Mouse (Mus musculus): ENCODE measurements at regions not wholly inside any gene's neighbourhood (a gene's known extent, or its start where the extent isn't known, plus 50 kb on each side); places are given as distances from the start of the nearest gene placed in this dataset.

- Histone ChIP-seq H3K79me2 (ENCODE audit: control insufficient read depth, insufficient read depth, low read length, poor library complexity) (no peaks in the 10 kb centered on the region), H3K9ac (ENCODE audit: control insufficient read depth, low read depth, low read length, poor library complexity, severe bottlenecking) (no peak overlapping the region), H3K27ac (ENCODE audit: control insufficient read depth, low read depth, low read length) (no peak overlapping the region), H3K4me3 (ENCODE audit: control insufficient read depth in 1 of 2, insufficient read depth in 1 of 2, low read depth in 2 of 2, low read length in 2 of 2) (no peak overlapping the region), H3K27me3 (ENCODE audit: control insufficient read depth in 1 of 2, insufficient read depth in 2 of 2, low read length in 2 of 2) (no peaks in the 10 kb centered on the region), H3K9me3 (replicated peaks; ENCODE audit: insufficient read depth, low read length) (no peaks in the 10 kb centered on the region), H3K4me1 (ENCODE audit: control insufficient read depth in 1 of 2, insufficient read depth in 2 of 2, low read length in 2 of 2) (no peaks in the 10 kb centered on the region), H3K36me3 (ENCODE audit: control insufficient read depth in 1 of 2, insufficient read depth in 2 of 2, low read length in 2 of 2) (no peaks in the 10 kb centered on the region)
- TF ChIP-seq ELF1 (IDR thresholded peaks at IDR 0.05; ENCODE audit: low read depth, low read length) = no peak
- no peak for TF ChIP-seq ETS1 (IDR thresholded peaks at IDR 0.05; ENCODE audit: low read depth, low read length)
- no peak for TF ChIP-seq RCOR1 (IDR thresholded peaks at IDR 0.05; ENCODE audit: low read depth, low read length)
- no peak for TF ChIP-seq USF1 (IDR thresholded peaks at IDR 0.05; ENCODE audit: low read depth, low read length)
- TF ChIP-seq CHD1 (IDR thresholded peaks at IDR 0.05; ENCODE audit: low read depth, low read length) = no peak
- TF ChIP-seq POLR2A (IDR thresholded peaks at IDR 0.05; ENCODE audit: control insufficient read depth in 1 of 2, insufficient read depth in 1 of 2, low read depth in 1 of 2, low read length in 2 of 2, poor library complexity in 1 of 2) = no peak
- TF ChIP-seq NELFE (IDR thresholded peaks at IDR 0.05; ENCODE audit: low read depth, low read length) = no peak
- no peak for TF ChIP-seq RAD21 (IDR thresholded peaks at IDR 0.05; ENCODE audit: low read depth, low read length)
- no peak for TF ChIP-seq SIN3A (IDR thresholded peaks at IDR 0.05; ENCODE audit: low read length)
- TF ChIP-seq MAX (IDR thresholded peaks at IDR 0.05; ENCODE audit: low read length) = no peak
- no peak for TF ChIP-seq USF2 (IDR thresholded peaks at IDR 0.05; ENCODE audit: borderline replicate concordance in 1 of 2, insufficient read depth in 1 of 2, low read depth in 1 of 2, low read length in 2 of 2)
- DNase-seq (ENCODE audit: low read depth, low spot score) = no peak
Observed at GRCm38 (mm10) chr10:96211189-96211588, 74.8 kb downstream of the Gm5426 start.

GRCm38 (mm10) chr10:96213876-96214275 is 77.5 kb downstream of the Gm5426 start:
- no peaks in the 10 kb centered on the region for H3K9me3 ChIP-seq (replicated peaks; ENCODE audit: insufficient read depth, low read length)
- no peaks in the 10 kb centered on the region for H3K4me1 ChIP-seq (ENCODE audit: control insufficient read depth in 1 of 2, insufficient read depth in 2 of 2, low read length in 2 of 2)
- no peaks in the 10 kb centered on the region for H3K79me2 ChIP-seq (ENCODE audit: control insufficient read depth, insufficient read depth, low read length, poor library complexity)
- no peaks in the 10 kb centered on the region for H3K36me3 ChIP-seq (ENCODE audit: control insufficient read depth in 1 of 2, insufficient read depth in 2 of 2, low read length in 2 of 2)
- no peak overlapping the region for H3K9ac ChIP-seq (ENCODE audit: control insufficient read depth, low read depth, low read length, poor library complexity, severe bottlenecking)
- no peak overlapping the region for H3K27ac ChIP-seq (ENCODE audit: control insufficient read depth, low read depth, low read length)
- peak; percentile 88 for DNase-seq (ENCODE audit: low read depth, low spot score)
- TF ChIP-seq GABPA (IDR thresholded peaks at IDR 0.05; ENCODE audit: low read depth, low read length) = no peak
- 0 out of 2 replicates have a peak, but pooled peaks have one; percentile 5 for TF ChIP-seq GATA1 (IDR thresholded peaks at IDR 0.05; ENCODE audit: low read depth, low read length)
- TF ChIP-seq ZKSCAN1 (IDR thresholded peaks at IDR 0.05; ENCODE audit: low read depth, low read length) = no peak
- peak; percentile 92 for TF ChIP-seq SMC3 (IDR thresholded peaks at IDR 0.05; ENCODE audit: low read depth, low read length)
- peak; percentile 42; the same call in 1 of the 2 replicates for TF ChIP-seq BHLHE40 (IDR thresholded peaks at IDR 0.05; ENCODE audit: borderline replicate concordance, low read depth, low read length)
- no peak for TF ChIP-seq MAZ (IDR thresholded peaks at IDR 0.05; ENCODE audit: low read depth, low read length)
- TF ChIP-seq POLR2A (IDR thresholded peaks at IDR 0.05; ENCODE audit: control insufficient read depth in 1 of 2, insufficient read depth in 1 of 2, low read depth in 1 of 2, low read length in 2 of 2, poor library complexity in 1 of 2) = no peak
- 0 out of 2 replicates have a peak, but pooled peaks have one; percentile 18 for TF ChIP-seq SIN3A (IDR thresholded peaks at IDR 0.05; ENCODE audit: low read length)
- TF ChIP-seq ZC3H11A (IDR thresholded peaks at IDR 0.05; ENCODE audit: low read depth, low read length) = peak; percentile 94
- no peak for TF ChIP-seq CHD1 (IDR thresholded peaks at IDR 0.05; ENCODE audit: low read depth, low read length)
- peak in 2 of 3 experiments; percentile 72 to 91; a peak in 5 of 6 replicates for TF ChIP-seq CTCF (IDR thresholded peaks at IDR 0.05 in 2 of 3, conservative IDR thresholded peaks at IDR 0.05 in 1 of 3; ENCODE audit: control insufficient read depth in 1 of 3, insufficient read depth in 1 of 3, low read depth in 2 of 3, low read length in 3 of 3, poor library complexity in 1 of 3, severe bottlenecking in 1 of 3)
- TF ChIP-seq TBP (IDR thresholded peaks at IDR 0.05; ENCODE audit: low read depth, low read length) = no peak
- TF ChIP-seq RAD21 (IDR thresholded peaks at IDR 0.05; ENCODE audit: low read depth, low read length) = peak; percentile 92
- no peak for TF ChIP-seq UBTF (IDR thresholded peaks at IDR 0.05; ENCODE audit: borderline replicate concordance, insufficient read depth, low read depth, low read length)
- TF ChIP-seq ZNF384 (IDR thresholded peaks at IDR 0.05; ENCODE audit: low read depth, low read length) = no peak
- TF ChIP-seq CHD2 (IDR thresholded peaks at IDR 0.05; ENCODE audit: low read length) = peak; percentile 35; the same call in 1 of the 2 replicates
- H3K27me3 ChIP-seq (ENCODE audit: control insufficient read depth in 1 of 2, insufficient read depth in 2 of 2, low read length in 2 of 2) = no peaks in the 10 kb centered on the region; a peak in 2 of 4 replicates
- no peak overlapping the region for H3K4me3 ChIP-seq (ENCODE audit: control insufficient read depth in 1 of 2, insufficient read depth in 1 of 2, low read depth in 2 of 2, low read length in 2 of 2)
